Mouse (Mus musculus) lung, embryonic 15.5 days (tissue): ENCODE measurements around the gene Vdr. TPM values are rescaled to one million over a fixed set of nuclear protein-coding genes. Genes with fewer than 3 reads are reported as not detected.
A peak's percentile ranks its signal among the peaks of the same experiment; 100 is the strongest.
"Not testable (repeated sequence)": the region's sequence is repeated elsewhere in the genome, so short reads cannot be mapped to it uniquely, and the experiment has no call there.

Experiments
- ATAC-seq: fragments of 200-750 bp; cut with Nextera tagmentation; 2 replicates; pipeline ENCODE4 v1.8.0; 2017; ENCODE audit warnings: moderate number of reproducible peaks, borderline replicate concordance; ENCODE audit not compliant: low FRiP score, low TSS enrichment; ENCODE audit errors: extremely low read depth
- H3K27ac ChIP-seq: fragments of 300-500 bp; sonication (generic); 2 replicates; pipeline ENCODE4 v1.5.1; 2015; ENCODE audit warnings: moderate library complexity, mild to moderate bottlenecking, inconsistent platforms
- H3K27me3 ChIP-seq: fragments of 300-500 bp; sonication (generic); 2 replicates; pipeline ENCODE4 v1.6.1; 2015; ENCODE audit warnings: inconsistent platforms
- H3K36me3 ChIP-seq: fragments of 300-500 bp; sonication (generic); 2 replicates; pipeline ENCODE4 v1.6.1; 2015; ENCODE audit warnings: inconsistent platforms
- H3K4me1 ChIP-seq: fragments of 300-500 bp; sonication (generic); 2 replicates; pipeline ENCODE4 v1.6.1; 2015; ENCODE audit warnings: inconsistent platforms
- H3K4me2 ChIP-seq: fragments of 300-500 bp; sonication (generic); 2 replicates; pipeline ENCODE4 v1.6.1; 2015; ENCODE audit warnings: inconsistent platforms, mild to moderate bottlenecking, moderate library complexity
- H3K4me3 ChIP-seq: fragments of 300-500 bp; sonication (generic); 2 replicates; pipeline ENCODE4 v1.5.1; 2015; ENCODE audit warnings: mild to moderate bottlenecking, inconsistent platforms
- H3K9ac ChIP-seq: fragments of 300-500 bp; sonication (generic); 2 replicates; pipeline ENCODE4 v1.6.1; 2015; ENCODE audit warnings: inconsistent platforms
- H3K9me3 ChIP-seq: fragments of 300-500 bp; sonication (generic); 2 replicates; pipeline ENCODE4 v1.6.1; 2016; ENCODE audit warnings: inconsistent platforms
- WGBS: fragments of 180-500 bp; shearing (Covaris S2); methylation state at CpG from one replicate; pipeline ENCODE4 v1.1.7; 2015; 5-methylcytosine and 5-hydroxymethylcytosine counted together
- polyA plus RNA-seq: library from polyadenylated mRNA; unstranded; fragments of >200 nt; fragmentation: Nextera tagmentation; extraction: Ambion mirVana; gene quantifications from 2 replicates; pipeline ENCODE4 v1.2.1, GENCODE M21; 2015

Gene Vdr
- polyA plus RNA-seq, 1 experiment from 2014 or later: 0.81 TPM

DNA sequence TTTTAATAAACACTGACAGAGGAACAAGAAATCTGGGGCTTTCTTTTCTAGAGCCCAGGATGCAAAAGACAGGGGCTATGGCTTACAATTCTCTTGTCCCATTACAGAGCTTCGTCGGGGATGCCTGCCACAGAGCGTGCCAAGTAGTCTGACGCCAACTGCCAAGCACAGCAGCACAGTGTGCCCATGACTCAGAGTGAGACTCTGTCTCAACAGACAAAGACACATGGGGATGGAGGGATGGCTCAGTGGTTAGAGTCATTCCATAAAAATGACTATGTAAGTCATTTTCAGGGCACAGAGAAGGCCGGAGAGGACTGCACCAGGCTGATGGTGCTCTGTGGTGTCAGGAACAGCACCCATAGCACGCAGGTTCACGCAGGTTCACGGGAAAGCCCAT is 38.3 kb downstream of the Vdr start:
- WGBS: 87% methylated on average over 8 of the region's 8 CpGs
- Histone ChIP-seq H3K36me3 (no peaks in the 10 kb centered on the region), H3K27ac (no peak overlapping the region), H3K9ac (no peak overlapping the region), H3K4me2 (no peak overlapping the region), H3K27me3 (no peaks in the 10 kb centered on the region), H3K4me1 (no peaks in the 10 kb centered on the region), H3K4me3 (no peak overlapping the region), H3K9me3 (no peaks in the 10 kb centered on the region)
- no peak for ATAC-seq

GRCm38 (mm10) chr15:97871055-97872030 is 39.1 kb downstream of the Vdr start:
- Histone ChIP-seq H3K9ac (no peak overlapping the region), H3K4me3 (no peak overlapping the region), H3K4me1 (no peaks in the 10 kb centered on the region), H3K9me3 (peaks cover under 1% of the 10 kb centered on the region; the same call in 1 of the 2 replicates), H3K4me2 (no peak overlapping the region), H3K27me3 (no peaks in the 10 kb centered on the region), H3K36me3 (no peaks in the 10 kb centered on the region), H3K27ac (no peak overlapping the region)
- ATAC-seq: no peak
- WGBS: 77% methylated on average over 19 of the region's 19 CpGs

- H3K27me3 ChIP-seq, H3K36me3 ChIP-seq, H3K27ac ChIP-seq, ATAC-seq, H3K4me3 ChIP-seq, H3K9ac ChIP-seq, H3K4me1 ChIP-seq, H3K4me2 ChIP-seq, H3K9me3 ChIP-seq: not testable (repeated sequence)
- WGBS: 73% methylated on average over 4 of the region's 4 CpGs
These were observed 40.3 kb downstream of the Vdr start for GRCm38 (mm10) chr15:97870116-97870515.

DNA sequence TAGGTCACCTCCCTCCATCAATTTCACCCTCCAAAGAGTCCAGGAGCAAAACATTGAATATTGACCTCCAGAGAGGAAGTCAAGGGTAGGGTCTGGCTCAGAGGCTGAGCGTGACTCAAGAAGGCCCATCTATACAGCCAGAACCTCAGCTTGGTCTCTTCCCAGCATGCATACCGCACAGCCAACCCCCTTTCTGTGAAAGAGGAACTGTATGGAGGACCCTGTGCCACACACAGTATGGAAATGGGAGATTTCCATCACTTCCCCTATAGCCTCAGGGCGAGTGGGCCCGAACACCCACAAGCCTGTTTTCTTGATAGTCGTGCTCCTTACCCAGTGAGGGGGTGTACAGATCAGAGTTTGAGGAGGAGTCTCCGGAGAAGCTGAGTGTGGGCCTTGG is 41.4 kb downstream of the Vdr start:
- Histone ChIP-seq H3K27ac (no peak overlapping the region), H3K4me3 (no peak overlapping the region), H3K9me3 (peaks cover 3% of the 10 kb centered on the region; the same call in 1 of the 2 replicates), H3K4me1 (peaks cover 14% of the 10 kb centered on the region), H3K4me2 (no peak overlapping the region), H3K27me3 (no peaks in the 10 kb centered on the region), H3K36me3 (no peaks in the 10 kb centered on the region), H3K9ac (no peak overlapping the region)
- 87% methylated on average over 6 of the region's 6 CpGs for WGBS
- no peak for ATAC-seq

GRCm38 (mm10) chr15:97865988-97866387 is 44.4 kb downstream of the Vdr start:
- H3K4me3 ChIP-seq: no peak overlapping the region
- H3K27ac ChIP-seq: no peak overlapping the region
- peaks cover 3% of the 10 kb centered on the region; the same call in 1 of the 2 replicates for H3K9me3 ChIP-seq
- 94% methylated on average over 2 of the region's 2 CpGs for WGBS
- ATAC-seq: no peak
- H3K4me2 ChIP-seq: no peak overlapping the region
- no peaks in the 10 kb centered on the region for H3K27me3 ChIP-seq
- H3K36me3 ChIP-seq: no peaks in the 10 kb centered on the region
- H3K9ac ChIP-seq: no peak overlapping the region
- peaks cover 27% of the 10 kb centered on the region for H3K4me1 ChIP-seq

- Histone ChIP-seq H3K36me3 (no peaks in the 10 kb centered on the region), H3K4me1 (peaks cover 27% of the 10 kb centered on the region), H3K9me3 (peaks cover 3% of the 10 kb centered on the region; the same call in 1 of the 2 replicates), H3K4me3 (no peak overlapping the region), H3K9ac (no peak overlapping the region), H3K27me3 (no peaks in the 10 kb centered on the region), H3K4me2 (no peak overlapping the region), H3K27ac (peak overlapping the region; percentile 38; the same call in 1 of the 2 replicates)
- no peak for ATAC-seq
- 21% methylated on average over 6 of the region's 6 CpGs for WGBS
These were observed 45.3 kb downstream of the Vdr start for GRCm38 (mm10) chr15:97865175-97865574.

DNA sequence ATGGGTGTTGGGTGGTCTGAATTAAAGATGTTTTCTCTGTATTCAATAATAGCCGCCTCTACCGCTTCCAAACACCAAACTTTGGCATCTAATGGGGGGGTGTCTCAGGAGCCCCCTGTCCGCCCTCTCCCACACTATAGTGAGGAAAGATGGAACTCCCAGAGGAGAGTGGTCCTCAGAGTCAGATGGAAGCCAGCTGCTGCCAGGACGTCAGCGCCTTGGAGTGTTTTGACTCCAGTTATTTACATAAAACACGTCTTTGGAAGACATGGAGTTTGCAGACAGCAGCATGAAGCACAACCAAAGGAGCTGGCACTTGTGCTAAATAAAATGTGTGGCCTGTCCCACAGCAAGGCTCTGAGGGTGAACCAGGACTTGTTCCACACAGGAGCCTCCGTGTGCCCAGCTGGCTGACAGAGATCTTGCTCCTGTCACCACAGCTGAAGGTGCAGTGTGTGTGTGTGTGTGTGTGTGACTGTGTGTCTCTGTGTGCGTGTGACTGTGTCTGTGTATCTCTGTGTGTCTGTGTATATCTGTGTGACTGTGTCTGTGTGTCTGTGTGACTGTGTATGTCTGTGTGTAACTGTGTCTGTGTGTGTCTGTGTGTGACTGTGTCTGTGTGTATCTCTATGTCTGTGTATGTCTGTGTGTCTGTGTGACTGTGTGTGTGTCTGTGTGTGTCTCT is 45.9 kb downstream of the Vdr start:
- Histone ChIP-seq H3K36me3 (no peaks in the 10 kb centered on the region), H3K9me3 (peaks cover 3% of the 10 kb centered on the region; the same call in 1 of the 2 replicates), H3K27ac (peak overlapping the region; percentile 38; the same call in 1 of the 2 replicates), H3K4me3 (no peak overlapping the region), H3K4me2 (no peak overlapping the region), H3K27me3 (no peaks in the 10 kb centered on the region), H3K9ac (no peak overlapping the region), H3K4me1 (peaks cover 27% of the 10 kb centered on the region)
- WGBS: 40% methylated on average over 8 of the region's 8 CpGs
- peak; percentile 68 for ATAC-seq

GRCm38 (mm10) chr15:97863494-97863881 is 46.9 kb downstream of the Vdr start:
- ATAC-seq: peak; percentile 31; the same call in 1 of the 2 replicates
- H3K4me2 ChIP-seq: no peak overlapping the region
- no peaks in the 10 kb centered on the region for H3K27me3 ChIP-seq
- no peaks in the 10 kb centered on the region for H3K36me3 ChIP-seq
- peaks cover 27% of the 10 kb centered on the region for H3K4me1 ChIP-seq
- H3K9me3 ChIP-seq: peaks cover 3% of the 10 kb centered on the region; the same call in 1 of the 2 replicates
- H3K27ac ChIP-seq: no peak overlapping the region
- WGBS: 53% methylated on average over 18 of the region's 18 CpGs
- H3K9ac ChIP-seq: no peak overlapping the region
- no peak overlapping the region for H3K4me3 ChIP-seq

DNA sequence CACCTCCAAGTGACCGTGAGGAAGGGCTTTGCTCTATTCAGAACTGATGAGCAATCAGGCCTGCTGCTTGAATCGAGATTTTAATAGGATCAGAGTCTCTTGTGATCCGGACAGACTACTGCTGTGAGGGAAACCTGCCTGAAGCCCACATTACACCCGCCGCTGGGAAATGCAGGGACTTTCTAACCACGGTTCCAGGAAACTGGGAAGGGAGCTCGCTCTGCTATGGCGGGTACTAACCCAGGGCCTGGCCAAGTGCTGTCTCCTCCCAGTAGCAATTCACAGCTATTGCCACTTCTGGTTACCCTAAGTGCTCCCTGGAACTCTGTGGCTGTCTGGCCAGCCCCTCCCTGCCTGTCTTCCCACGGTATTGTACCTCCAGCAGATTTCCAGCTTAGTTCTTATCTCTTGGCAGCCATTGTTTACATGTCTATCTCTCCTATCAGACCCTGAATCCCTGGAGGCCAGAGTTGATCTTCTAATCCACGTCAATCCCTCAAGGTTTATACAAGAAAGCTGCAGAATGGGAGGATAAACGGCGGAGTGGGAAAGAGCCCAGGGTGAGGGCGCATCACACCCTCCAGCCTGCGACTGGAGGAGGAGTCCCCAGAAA is 47.4 kb downstream of the Vdr start:
- H3K4me3 ChIP-seq: no peak overlapping the region
- H3K4me1 ChIP-seq: peaks cover 27% of the 10 kb centered on the region
- peaks cover 3% of the 10 kb centered on the region; the same call in 1 of the 2 replicates for H3K9me3 ChIP-seq
- no peak overlapping the region for H3K27ac ChIP-seq
- no peaks in the 10 kb centered on the region for H3K36me3 ChIP-seq
- 31% methylated on average over 14 of the region's 14 CpGs for WGBS
- no peaks in the 10 kb centered on the region for H3K27me3 ChIP-seq
- ATAC-seq: no peak
- H3K9ac ChIP-seq: no peak overlapping the region
- H3K4me2 ChIP-seq: no peak overlapping the region

DNA sequence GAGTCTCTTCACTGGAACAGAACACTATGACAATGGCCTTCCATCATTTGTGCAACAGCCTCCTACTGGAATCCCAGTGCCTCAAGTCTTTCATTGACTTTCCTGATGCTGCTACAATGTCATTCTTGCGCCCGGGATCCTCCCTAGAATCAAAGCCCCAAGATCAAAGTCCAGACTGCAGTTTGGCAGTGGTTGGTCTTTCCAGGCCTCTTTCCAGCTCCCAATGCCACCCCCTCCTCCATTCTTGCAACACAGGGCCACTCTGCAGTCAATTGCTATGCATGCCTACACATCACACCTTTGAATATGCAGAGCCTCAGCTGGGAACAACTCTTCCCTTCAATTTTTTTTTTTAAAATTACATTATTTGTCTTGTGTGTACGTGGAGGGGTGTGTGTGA is 50.1 kb downstream of the Vdr start:
- H3K36me3 ChIP-seq: no peaks in the 10 kb centered on the region
- H3K9me3 ChIP-seq: no peaks in the 10 kb centered on the region
- 83% methylated on average over 3 of the region's 3 CpGs for WGBS
- no peak overlapping the region for H3K4me3 ChIP-seq
- H3K9ac ChIP-seq: no peak overlapping the region
- ATAC-seq: no peak
- H3K4me2 ChIP-seq: no peak overlapping the region
- peaks cover 26% of the 10 kb centered on the region for H3K4me1 ChIP-seq
- H3K27ac ChIP-seq: no peak overlapping the region
- H3K27me3 ChIP-seq: no peaks in the 10 kb centered on the region

DNA sequence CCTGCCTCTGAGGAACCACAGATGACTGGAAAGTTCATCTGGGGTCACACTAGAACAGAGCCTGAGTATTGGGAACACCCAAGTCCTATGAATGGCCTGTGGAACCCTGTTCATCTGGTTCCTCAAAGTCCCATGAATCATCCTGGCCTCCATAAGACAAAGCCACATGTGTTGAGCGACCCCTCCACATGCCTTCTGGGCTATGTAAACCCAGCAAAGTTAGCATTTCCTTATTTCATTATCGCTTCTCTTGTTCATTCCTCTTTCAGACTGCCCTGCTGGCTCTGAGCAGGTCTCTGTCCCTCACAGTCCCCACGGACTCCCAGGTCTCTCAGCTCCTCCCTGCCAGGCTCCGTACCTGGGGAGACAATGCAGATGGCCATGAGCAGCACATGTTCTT is 52.0 kb downstream of the Vdr start:
- WGBS: 74% methylated on average over 4 of the region's 4 CpGs
- H3K9me3 ChIP-seq: no peaks in the 10 kb centered on the region
- no peak overlapping the region for H3K9ac ChIP-seq
- H3K4me3 ChIP-seq: no peak overlapping the region
- H3K27ac ChIP-seq: no peak overlapping the region
- peaks cover 8% of the 10 kb centered on the region for H3K4me1 ChIP-seq
- ATAC-seq: no peak
- no peaks in the 10 kb centered on the region for H3K27me3 ChIP-seq
- no peak overlapping the region for H3K4me2 ChIP-seq
- no peaks in the 10 kb centered on the region for H3K36me3 ChIP-seq
